8 mouse cellular contexts compared by ENCODE assay signal in the genomic region with DNA sequence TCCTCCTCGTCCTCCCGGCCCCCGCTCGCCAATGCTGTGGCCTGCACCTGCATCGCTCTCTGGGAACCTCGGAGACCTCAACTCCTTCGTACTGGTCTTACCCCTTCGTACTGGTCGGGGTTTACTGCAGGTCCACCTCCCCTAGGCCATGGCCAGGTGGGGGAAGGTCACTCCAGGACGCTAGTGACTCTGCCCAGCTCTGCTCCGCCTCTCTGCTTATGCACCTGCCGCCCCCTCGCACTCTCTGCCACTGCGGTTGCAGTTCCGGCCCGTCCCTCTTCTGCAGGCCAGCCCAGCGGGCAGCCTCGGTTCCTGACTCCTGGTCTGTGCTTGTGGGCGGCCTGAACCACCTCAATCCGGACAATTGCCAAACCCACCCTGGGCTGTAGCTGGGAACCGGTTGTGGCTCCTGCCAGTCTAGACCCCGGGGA. TPM values are rescaled to one million over a fixed set of nuclear protein-coding genes. Genes with fewer than 3 reads are reported as not detected.
DNase-seq lines count a peak whose midpoint lies in the region; ATAC-seq and TF ChIP-seq lines count a peak whose summit lies in the region.

No protein-coding gene starts in this region.

- H3K9me3 ChIP-seq in E14TG2a.4 (ENCODE audit: low read length) = no peaks in the 10 kb centered on the region
- no peaks in the 10 kb centered on the region for H3K9me3 ChIP-seq in liver, embryonic 12.5 days (replicated peaks)
- H3K9me3 ChIP-seq in midbrain, postnatal 0 days (ENCODE audit: low read length) = no peaks in the 10 kb centered on the region

- no peak overlapping the region for H3K9ac ChIP-seq in liver, embryonic 12.5 days
- H3K9ac ChIP-seq in midbrain, postnatal 0 days (replicated peaks; ENCODE audit: low read length, poor library complexity, severe bottlenecking) = peak overlapping the region; percentile 96

- H3K27me3 ChIP-seq in E14TG2a.4 (ENCODE audit: insufficient read depth, low read length) = peaks cover 8% of the 10 kb centered on the region; the same call in 1 of the 2 replicates
- H3K27me3 ChIP-seq in liver, embryonic 12.5 days (replicated peaks) = peaks cover 86% of the 10 kb centered on the region
- H3K27me3 ChIP-seq in midbrain, postnatal 0 days (ENCODE audit: insufficient read depth, low read length) = no peaks in the 10 kb centered on the region

- no peak for TF ChIP-seq CTCF in E14TG2a.4 (conservative IDR thresholded peaks at IDR 0.05; ENCODE audit: low read length)
- TF ChIP-seq CTCF in midbrain, postnatal 0 days (IDR thresholded peaks at IDR 0.05) = no peak

- peak overlapping the region; percentile 90 for H3K4me3 ChIP-seq in E14TG2a.4 (replicated peaks; ENCODE audit: low read length)
- peak overlapping the region; percentile 58 for H3K4me3 ChIP-seq in liver, embryonic 12.5 days
- H3K4me3 ChIP-seq in midbrain, postnatal 0 days (ENCODE audit: low read depth, low read length) = peak overlapping the region; percentile 83

- H3K4me1 ChIP-seq in E14TG2a.4 (replicated peaks; ENCODE audit: low read depth, low read length) = peaks cover 72% of the 10 kb centered on the region
- H3K4me1 ChIP-seq in liver, embryonic 12.5 days = peaks cover 19% of the 10 kb centered on the region; the same call in 1 of the 2 replicates
- peaks cover 13% of the 10 kb centered on the region for H3K4me1 ChIP-seq in midbrain, postnatal 0 days (ENCODE audit: insufficient read depth, low read length)

- H3K4me2 ChIP-seq in liver, embryonic 12.5 days = peak overlapping the region; percentile 81
- peak overlapping the region; percentile 75 for H3K4me2 ChIP-seq in midbrain, postnatal 0 days (ENCODE audit: low read depth, low read length, poor library complexity, severe bottlenecking)

- 0 out of 2 replicates have a peak overlapping the region, but pooled peaks have one; percentile 49 for H3K27ac ChIP-seq in liver, embryonic 12.5 days
- H3K27ac ChIP-seq in midbrain, postnatal 0 days (ENCODE audit: low read depth, low read length) = peak overlapping the region; percentile 96

- peaks cover 5% of the 10 kb centered on the region for H3K36me3 ChIP-seq in E14TG2a.4 (ENCODE audit: insufficient read depth, low read length)
- no peaks in the 10 kb centered on the region for H3K36me3 ChIP-seq in liver, embryonic 12.5 days
- no peaks in the 10 kb centered on the region for H3K36me3 ChIP-seq in midbrain, postnatal 0 days (ENCODE audit: insufficient read depth, low read length)

- DNase-seq in ZHBTc4 (ENCODE audit: low read depth, low spot score) = peak; percentile 78
- DNase-seq in gastrocnemius, postnatal 10 days = peak; percentile 32
- peak; percentile 31 for DNase-seq in midbrain, postnatal 0 days (ENCODE audit: low spot score)
- DNase-seq in Muller cell, postnatal 12 days (ENCODE audit: inconsistent ontology term) = no peak
- DNase-seq in frontal cortex, postnatal 14 days (ENCODE audit: low spot score in 2 of 2) = no peak

- 4% methylated on average over 22 of the region's 22 CpGs for WGBS in liver, embryonic 12.5 days (ENCODE audit: insufficient replicate concordance)
- 4% methylated on average over 21 of the region's 22 CpGs for WGBS in midbrain, postnatal 0 days

- ATAC-seq in inflammation-experienced regulatory T-cells, adult 6 months = peak; percentile 37
- peak; percentile 69 for ATAC-seq in liver, embryonic 12.5 days
- peak; percentile 41 for ATAC-seq in midbrain, postnatal 0 days (ENCODE audit: low FRiP score)

RNA-seq across cellular contexts. Expression of a gene that starts 0.5 kb away (rescaled TPM):
- total RNA-seq in gastrocnemius, postnatal 10 days (2021) = 100 to 1,000 TPM; 118 to 124 TPM
- polyA plus RNA-seq in inflammation-experienced regulatory T-cells, adult 6 months (2017; shearing (Covaris generic)) = 1 to 10 TPM in 2 of 3 experiments, under 1 TPM in 1; 0.19 to 3.4 (median 2.4) TPM
- 11.4 and 12.8 TPM in 2 replicates for polyA plus RNA-seq in liver, embryonic 12.5 days (2016; fragmentation: Nextera tagmentation; extraction: Ambion mirVana)
- 328 and 361 TPM in 2 replicates for total RNA-seq in midbrain, postnatal 0 days (2014; rRNA removed)
- 530 and 541 TPM in 2 replicates for polyA plus RNA-seq in midbrain, postnatal 0 days (2015; fragmentation: Nextera tagmentation; extraction: Ambion mirVana)

Comparison
In these comparisons a context has a peak if more than half of its experiments do, and no peak if none do; other contexts are left out.
1. DNase-seq: peak in ZHBTc4 (single experiment), gastrocnemius, postnatal 10 days (single experiment) and midbrain, postnatal 0 days (single experiment); none in Muller cell, postnatal 12 days (single experiment) and frontal cortex, postnatal 14 days (0 of 2).
2. RNA of a gene that starts 0.5 kb away (polyA plus RNA-seq): 530 to 541 TPM in midbrain, postnatal 0 days; 11.4 to 12.8 TPM in liver, embryonic 12.5 days and 0.19 to 3.4 TPM in inflammation-experienced regulatory T-cells, adult 6 months; every median in the first group is over 10 times any median in the second.
3. Peak in every context shown above with its lines, with median percentiles within 50 percentile points of each other: H3K4me3 ChIP-seq and ATAC-seq.